Mouse (Mus musculus) limb, embryonic 15.5 days (tissue): ENCODE measurements around the gene Gm44511. TPM values are rescaled to one million over a fixed set of nuclear protein-coding genes. Genes with fewer than 3 reads are reported as not detected.
"Not testable (repeated sequence)": the region's sequence is repeated elsewhere in the genome, so short reads cannot be mapped to it uniquely, and the experiment has no call there.

ENCODE experiments used
- ATAC-seq: fragments of 200-750 bp; cut with Nextera tagmentation; 2 replicates; pipeline ENCODE4 v1.8.0; 2017; ENCODE audit warnings: low read depth, moderate TSS enrichment; ENCODE audit not compliant: insufficient number of reproducible peaks, low FRiP score, low TSS enrichment
- H3K27ac ChIP-seq: fragments of 300-500 bp; sonication (generic); 2 replicates; pipeline ENCODE4 v1.5.1; 2015; ENCODE audit warnings: moderate library complexity, mild to moderate bottlenecking, inconsistent platforms
- H3K27me3 ChIP-seq: fragments of 300-500 bp; sonication (generic); 2 replicates; pipeline ENCODE4 v1.6.1; 2015; ENCODE audit warnings: inconsistent platforms
- H3K36me3 ChIP-seq: fragments of 300-500 bp; sonication (generic); 2 replicates; pipeline ENCODE4 v1.6.1; 2015; ENCODE audit warnings: inconsistent platforms
- H3K4me1 ChIP-seq: fragments of 300-500 bp; sonication (generic); 2 replicates; pipeline ENCODE4 v1.6.1; 2015; ENCODE audit warnings: inconsistent platforms
- H3K4me2 ChIP-seq: fragments of 300-500 bp; sonication (generic); 2 replicates; pipeline ENCODE4 v1.6.1; 2015; ENCODE audit warnings: mild to moderate bottlenecking, inconsistent platforms
- H3K4me3 ChIP-seq: fragments of 300-500 bp; sonication (generic); 2 replicates; pipeline ENCODE4 v1.5.1; 2015; ENCODE audit warnings: mild to moderate bottlenecking, inconsistent platforms
- H3K9ac ChIP-seq: fragments of 300-500 bp; sonication (generic); 2 replicates; pipeline ENCODE4 v1.6.1; 2015; ENCODE audit warnings: inconsistent platforms
- H3K9me3 ChIP-seq: fragments of 300-500 bp; sonication (generic); 2 replicates; pipeline ENCODE4 v1.6.1; 2016; ENCODE audit warnings: inconsistent platforms
- WGBS: fragments of 180-500 bp; shearing (Covaris S2); methylation state at CpG from one replicate; pipeline ENCODE4 v1.1.7; 2015; 5-methylcytosine and 5-hydroxymethylcytosine counted together
- polyA plus RNA-seq: library from polyadenylated mRNA; unstranded; fragments of >200 nt; fragmentation: Nextera tagmentation; extraction: Ambion mirVana; gene quantifications from 2 replicates; pipeline ENCODE4 v1.2.1, GENCODE M21; 2015

The Gm44511 gene
- polyA plus RNA-seq, 1 experiment from 2014 or later: not detected

DNA sequence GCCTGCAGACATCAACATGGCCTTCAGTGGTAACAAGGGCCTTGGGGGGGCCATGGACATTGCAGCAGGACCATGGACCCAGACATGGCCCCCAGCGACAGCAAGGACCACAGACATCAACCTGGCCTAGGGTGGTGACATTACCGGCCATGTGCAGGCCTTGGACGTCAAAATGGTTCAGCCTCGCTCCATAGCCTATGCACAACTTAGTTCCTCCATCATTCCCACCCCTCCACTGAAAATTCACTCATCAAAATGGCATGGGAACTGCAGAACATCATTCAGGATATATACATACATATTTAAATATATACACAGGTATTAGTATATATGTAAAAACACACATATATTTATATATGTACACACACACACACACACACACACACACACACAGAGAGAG, 21.3 kb upstream of the Gm44511 start:
- no peak overlapping the region for H3K9ac ChIP-seq
- no peaks in the 10 kb centered on the region for H3K36me3 ChIP-seq
- no peaks in the 10 kb centered on the region for H3K27me3 ChIP-seq
- no peak overlapping the region for H3K4me3 ChIP-seq
- peaks cover 12% of the 10 kb centered on the region; the same call in 1 of the 2 replicates for H3K4me1 ChIP-seq
- H3K4me2 ChIP-seq: no peak overlapping the region
- ATAC-seq: no peak
- WGBS: 89% methylated on average over 4 of the region's 4 CpGs
- H3K27ac ChIP-seq: no peak overlapping the region
- H3K9me3 ChIP-seq: no peaks in the 10 kb centered on the region

DNA sequence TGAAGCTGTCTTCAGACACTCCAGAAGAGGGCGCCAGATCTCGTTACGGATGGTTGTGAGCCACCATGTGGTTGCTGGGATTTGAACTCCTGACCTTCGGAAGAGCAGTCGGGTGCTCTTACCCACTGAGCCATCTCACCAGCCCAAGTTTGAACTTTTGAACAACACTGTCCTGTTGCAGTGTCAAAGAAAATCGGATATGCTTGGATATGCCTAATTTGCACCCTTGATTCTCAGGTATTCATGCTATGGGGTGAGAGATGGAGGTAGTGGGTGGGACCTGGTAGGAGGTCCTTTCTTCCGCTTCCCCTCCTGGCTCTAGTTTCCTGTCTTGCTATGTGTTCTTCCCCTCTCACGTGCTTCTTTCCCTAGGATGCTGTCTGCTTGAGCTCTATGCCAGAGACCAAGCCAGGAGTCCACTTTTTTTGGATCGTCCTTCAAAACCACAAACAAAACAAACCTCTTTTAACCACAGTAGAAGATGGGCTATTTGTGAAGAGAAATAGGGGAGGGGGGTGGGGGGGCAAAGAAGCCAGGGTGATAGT, 20.0 kb upstream of the Gm44511 start:
- no peak overlapping the region for H3K27ac ChIP-seq
- H3K4me3 ChIP-seq: no peak overlapping the region
- H3K9ac ChIP-seq: no peak overlapping the region
- H3K4me2 ChIP-seq: no peak overlapping the region
- peaks cover 16% of the 10 kb centered on the region; the same call in 1 of the 2 replicates for H3K4me1 ChIP-seq
- H3K27me3 ChIP-seq: no peaks in the 10 kb centered on the region
- 64% methylated on average over 9 of the region's 9 CpGs for WGBS
- H3K36me3 ChIP-seq: no peaks in the 10 kb centered on the region
- no peak for ATAC-seq
- H3K9me3 ChIP-seq: no peaks in the 10 kb centered on the region

DNA sequence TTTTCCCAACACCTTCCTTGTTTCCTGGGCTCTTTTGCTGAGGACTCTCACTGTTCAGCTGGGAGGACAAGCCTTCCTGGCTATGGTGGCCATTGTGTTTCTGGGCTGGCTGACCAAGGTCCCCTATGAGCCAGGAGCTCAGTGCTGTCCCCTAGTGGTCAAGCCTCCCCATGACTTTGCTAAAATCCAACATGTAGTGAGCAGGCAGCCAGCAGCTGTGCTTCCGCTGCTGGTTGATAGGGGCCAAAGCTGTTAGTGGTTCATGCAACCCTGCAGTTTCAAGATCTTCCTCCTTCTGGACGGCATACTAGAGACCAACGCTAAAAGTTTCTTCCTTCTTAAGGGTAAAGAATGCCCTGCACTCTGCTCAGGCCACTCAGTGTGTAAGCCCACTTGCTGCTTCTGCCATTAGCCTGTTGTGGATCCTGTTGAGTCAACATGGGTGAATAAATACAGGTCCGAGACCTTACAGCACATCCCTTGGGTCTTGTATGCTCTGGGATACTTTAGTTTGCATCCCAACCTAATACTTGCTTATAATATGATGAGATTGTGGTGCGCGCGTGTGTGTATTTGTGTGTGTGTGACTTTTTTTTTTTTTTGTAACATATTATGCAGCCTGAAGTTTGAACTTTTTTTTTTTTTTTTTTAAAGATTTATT, 19.3 kb upstream of the Gm44511 start:
- Histone ChIP-seq H3K9ac (no peak overlapping the region), H3K4me3 (no peak overlapping the region), H3K27ac (no peak overlapping the region), H3K4me2 (no peak overlapping the region), H3K27me3 (no peaks in the 10 kb centered on the region), H3K9me3 (no peaks in the 10 kb centered on the region), H3K36me3 (no peaks in the 10 kb centered on the region), H3K4me1 (peaks cover 16% of the 10 kb centered on the region; the same call in 1 of the 2 replicates)
- WGBS: 36% methylated on average over 7 of the region's 7 CpGs
- no peak for ATAC-seq

DNA sequence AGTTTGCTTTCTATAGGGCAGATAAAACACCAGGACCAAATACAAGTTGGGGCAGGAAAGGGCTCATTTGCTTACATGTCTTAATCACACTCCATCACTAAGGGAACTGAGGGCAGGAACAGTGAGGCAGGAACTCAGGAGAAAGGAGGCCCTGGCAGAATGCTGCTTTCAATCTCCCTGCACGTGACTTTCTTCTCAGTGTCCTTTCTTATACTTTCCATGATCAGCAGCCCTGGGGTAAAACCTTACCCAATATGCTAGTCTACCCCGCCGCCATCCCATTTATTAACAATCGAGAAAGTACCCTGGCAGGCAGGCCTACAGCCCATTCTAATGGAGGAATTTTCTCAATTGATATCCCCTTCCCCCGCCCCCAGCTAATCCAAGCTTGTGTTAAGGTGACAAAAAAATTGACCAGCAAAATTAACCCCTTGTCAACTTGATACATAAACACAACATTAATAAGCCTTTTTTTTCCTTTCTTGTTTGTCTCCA, 18.5 kb upstream of the Gm44511 start:
- Histone ChIP-seq H3K36me3 (no peaks in the 10 kb centered on the region), H3K9ac (no peak overlapping the region), H3K4me1 (peaks cover 20% of the 10 kb centered on the region), H3K4me3 (no peak overlapping the region), H3K27ac (no peak overlapping the region), H3K4me2 (no peak overlapping the region; the same call in 1 of the 2 replicates), H3K9me3 (no peaks in the 10 kb centered on the region), H3K27me3 (no peaks in the 10 kb centered on the region)
- no peak for ATAC-seq
- 80% methylated on average over 5 of the region's 5 CpGs for WGBS

DNA sequence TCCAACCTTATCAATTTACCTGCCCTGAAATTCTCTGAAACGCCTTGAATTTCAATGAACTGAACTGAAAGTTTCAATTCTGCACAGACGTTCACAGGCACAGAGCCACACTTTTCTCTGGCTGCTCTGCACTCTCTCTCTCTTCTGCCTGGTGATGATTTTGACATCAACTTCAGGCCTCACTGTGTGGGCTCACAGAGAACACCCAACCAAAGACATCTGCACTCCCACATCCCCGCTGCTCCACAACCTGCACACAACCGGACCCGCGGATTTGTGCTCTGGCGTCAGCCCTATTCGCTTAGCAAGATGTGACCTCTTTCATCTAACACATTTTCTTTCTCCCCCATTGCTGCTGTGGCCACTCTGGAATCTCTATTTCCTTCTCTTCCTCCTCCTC, 18.0 kb upstream of the Gm44511 start:
- Histone ChIP-seq H3K9ac (no peak overlapping the region), H3K4me2 (peak overlapping the region; percentile 72), H3K9me3 (no peaks in the 10 kb centered on the region), H3K36me3 (no peaks in the 10 kb centered on the region), H3K4me3 (peak overlapping the region; percentile 68), H3K4me1 (peaks cover 22% of the 10 kb centered on the region), H3K27me3 (no peaks in the 10 kb centered on the region), H3K27ac (peak overlapping the region; percentile 96)
- no peak for ATAC-seq
- 29% methylated on average over 8 of the region's 8 CpGs for WGBS

DNA sequence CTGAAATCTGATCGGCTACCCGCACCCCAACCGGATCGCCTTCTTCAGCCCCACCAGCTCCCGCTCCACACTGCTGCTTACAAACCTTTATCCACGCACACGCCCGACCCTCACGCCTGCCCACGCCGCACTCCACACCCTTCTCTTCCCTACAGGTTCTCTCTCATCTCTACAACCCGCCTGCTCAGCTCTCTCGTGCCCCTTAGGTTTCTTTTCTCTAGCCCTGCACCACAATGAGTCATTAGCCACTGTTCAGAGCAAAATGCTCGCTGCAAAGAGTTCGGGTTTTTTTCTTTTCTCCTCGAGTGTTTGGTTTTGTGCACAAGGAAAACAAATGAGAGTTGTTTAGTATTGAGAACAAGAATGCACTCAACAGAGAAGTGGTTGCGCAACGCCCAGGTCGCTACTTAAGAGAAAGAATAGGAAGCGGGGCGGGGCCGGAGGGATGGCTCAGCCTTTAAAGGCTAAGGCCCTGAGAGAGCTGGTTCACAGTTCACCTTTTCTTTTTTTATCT, 17.4 kb upstream of the Gm44511 start:
- no peaks in the 10 kb centered on the region for H3K27me3 ChIP-seq
- WGBS: under 1% methylated on average over 22 of the region's 22 CpGs
- no peaks in the 10 kb centered on the region for H3K9me3 ChIP-seq
- peak overlapping the region; percentile 63 for H3K9ac ChIP-seq
- H3K4me3 ChIP-seq: peak overlapping the region; percentile 68
- H3K27ac ChIP-seq: peak overlapping the region; percentile 96
- H3K36me3 ChIP-seq: no peaks in the 10 kb centered on the region
- peak overlapping the region; percentile 72 for H3K4me2 ChIP-seq
- peaks cover 22% of the 10 kb centered on the region for H3K4me1 ChIP-seq
- peak; percentile 5; the same call in 1 of the 2 replicates for ATAC-seq

DNA sequence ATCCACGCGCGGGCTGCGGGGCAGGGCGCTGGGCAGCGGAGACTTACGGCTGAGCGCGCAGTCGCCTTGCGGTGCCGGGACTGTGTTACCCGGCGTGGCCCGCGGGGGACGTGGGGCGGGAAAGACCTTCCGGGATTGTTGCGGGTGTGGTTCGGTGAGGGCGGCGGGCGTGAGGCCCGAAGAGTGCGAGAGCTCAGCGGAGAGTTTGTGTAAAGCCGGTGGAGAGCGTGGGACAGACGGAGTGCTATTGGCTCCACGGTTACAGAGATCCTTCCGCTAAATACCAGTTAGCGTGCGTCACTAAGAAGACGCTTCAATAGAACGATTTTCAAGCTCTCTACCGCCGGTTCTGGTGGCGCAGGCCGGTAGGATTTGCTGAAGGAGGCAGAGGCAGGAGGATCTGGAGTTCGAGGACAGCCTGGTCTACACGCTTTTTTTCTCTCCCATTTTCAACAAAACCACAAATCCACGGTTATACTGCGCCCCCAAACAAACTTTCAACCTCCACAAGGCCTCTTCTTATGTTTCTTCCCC, 16.9 kb upstream of the Gm44511 start:
- H3K9me3 ChIP-seq: no peaks in the 10 kb centered on the region
- WGBS: under 1% methylated on average over 44 of the region's 44 CpGs
- H3K9ac ChIP-seq: peak overlapping the region; percentile 83
- peak overlapping the region; percentile 96 for H3K27ac ChIP-seq
- H3K27me3 ChIP-seq: no peaks in the 10 kb centered on the region
- peak; percentile 81 for ATAC-seq
- H3K4me1 ChIP-seq: peaks cover 22% of the 10 kb centered on the region
- H3K36me3 ChIP-seq: no peaks in the 10 kb centered on the region
- H3K4me2 ChIP-seq: peak overlapping the region; percentile 72
- H3K4me3 ChIP-seq: peak overlapping the region; percentile 68

DNA sequence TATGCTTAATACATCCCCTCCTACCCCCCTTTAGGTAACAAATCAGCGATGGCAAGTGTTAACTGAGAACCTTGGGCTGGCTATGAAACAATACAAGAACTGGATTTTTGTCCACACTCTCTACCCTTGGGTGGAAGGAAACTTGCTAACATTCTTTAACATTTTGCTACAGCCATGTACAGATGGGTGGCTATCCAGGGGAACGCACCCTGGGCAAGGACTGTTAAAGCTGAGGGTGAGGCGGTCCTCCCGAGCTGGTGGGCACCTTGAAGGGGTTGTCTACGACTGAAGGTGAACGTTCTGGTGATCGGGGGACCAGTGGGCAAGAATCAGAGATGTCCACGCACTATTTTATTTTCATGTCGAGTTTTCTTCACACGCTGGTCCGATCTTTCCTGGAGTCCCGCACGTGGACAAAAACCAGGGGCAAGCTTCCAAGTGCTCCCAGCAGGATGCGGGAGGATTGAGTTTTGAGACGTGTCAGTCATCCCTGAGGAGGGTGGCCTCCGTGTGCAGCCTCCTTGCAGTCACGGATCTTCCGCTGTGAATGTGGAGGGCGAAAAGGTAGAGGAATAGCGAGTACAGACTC, 16.3 kb upstream of the Gm44511 start:
- peaks cover 23% of the 10 kb centered on the region for H3K4me1 ChIP-seq
- H3K9ac ChIP-seq: peak overlapping the region; percentile 83
- H3K4me2 ChIP-seq: peak overlapping the region; percentile 59
- ATAC-seq: no peak
- H3K9me3 ChIP-seq: no peaks in the 10 kb centered on the region
- peak overlapping the region; percentile 96 for H3K27ac ChIP-seq
- no peaks in the 10 kb centered on the region for H3K27me3 ChIP-seq
- WGBS: under 1% methylated on average over 20 of the region's 20 CpGs
- H3K36me3 ChIP-seq: no peaks in the 10 kb centered on the region
- peak overlapping the region; percentile 68 for H3K4me3 ChIP-seq

DNA sequence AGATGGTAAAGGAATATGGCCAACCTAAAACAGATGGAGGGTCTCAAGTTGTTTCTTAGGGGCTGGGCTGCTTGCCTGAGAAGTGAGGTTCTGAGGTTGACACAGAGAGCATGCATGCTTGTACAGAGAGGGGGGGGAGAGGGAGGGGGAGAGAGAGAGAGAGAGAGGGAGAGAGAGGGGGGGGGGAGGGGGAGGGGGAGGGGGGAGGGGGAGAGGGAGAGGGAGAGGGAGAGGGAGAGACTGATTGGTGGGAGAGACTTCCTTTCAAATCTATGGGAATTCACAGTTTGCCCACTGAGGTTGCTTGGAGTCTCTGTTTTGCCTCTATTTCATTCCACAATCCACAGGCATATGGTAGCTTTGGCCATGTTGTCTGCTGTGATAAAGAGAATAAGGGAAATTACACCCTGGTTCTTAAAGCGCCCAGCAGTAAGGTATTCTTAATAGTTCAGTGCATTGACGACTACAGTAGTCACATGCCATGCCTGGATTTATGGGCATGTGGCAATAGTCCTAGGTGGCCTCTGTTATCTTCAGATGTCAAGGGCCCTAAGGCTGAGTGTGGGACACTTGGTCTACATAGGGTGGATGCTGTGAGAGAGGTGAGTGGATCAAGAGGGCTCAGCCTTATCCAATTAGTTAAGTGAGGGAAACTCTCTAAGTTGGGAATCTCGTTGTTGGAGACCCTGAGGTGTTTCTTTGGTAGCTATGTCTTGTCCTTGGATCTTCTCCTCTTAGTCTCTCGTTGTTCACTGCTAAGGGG, 15.4 kb upstream of the Gm44511 start:
- ATAC-seq: no peak
- whole genome bisulfite sequencing: 37% methylated on average over 4 of the region's 4 CpGs
- no peaks in the 10 kb centered on the region for H3K27me3 ChIP-seq
- H3K27ac ChIP-seq: peak overlapping the region; percentile 96; the same call in 1 of the 2 replicates
- H3K4me3 ChIP-seq: peak overlapping the region; percentile 68
- H3K4me1 ChIP-seq: peaks cover 29% of the 10 kb centered on the region
- peak overlapping the region; percentile 59 for H3K4me2 ChIP-seq
- H3K9ac ChIP-seq: no peak overlapping the region
- no peaks in the 10 kb centered on the region for H3K36me3 ChIP-seq
- no peaks in the 10 kb centered on the region for H3K9me3 ChIP-seq

DNA sequence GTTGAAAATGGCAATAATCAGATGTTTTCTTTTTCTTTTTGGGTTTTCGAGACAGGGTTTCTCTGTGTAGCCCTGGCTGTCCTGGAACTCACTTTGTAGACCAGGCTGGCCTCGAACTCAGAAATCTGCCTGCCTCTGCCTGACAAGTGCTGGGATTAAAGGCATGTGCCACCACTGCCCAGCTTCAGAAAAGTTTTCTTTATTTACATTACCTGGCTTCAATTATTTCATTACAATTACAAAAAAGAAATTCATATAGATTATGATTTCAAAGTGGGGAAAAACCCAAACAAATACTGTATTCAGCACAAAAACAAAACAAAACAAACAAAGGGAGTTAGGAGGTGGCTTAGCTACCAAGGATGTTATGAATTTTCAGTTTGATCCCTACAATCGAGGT, 14.6 kb upstream of the Gm44511 start:
- 85% methylated on average over 3 of the region's 3 CpGs for WGBS
- H3K36me3 ChIP-seq, H3K27ac ChIP-seq, H3K4me2 ChIP-seq, H3K27me3 ChIP-seq, H3K9ac ChIP-seq, H3K9me3 ChIP-seq, H3K4me3 ChIP-seq, ATAC-seq: not testable (repeated sequence)
- peaks cover 29% of the 10 kb centered on the region for H3K4me1 ChIP-seq

DNA sequence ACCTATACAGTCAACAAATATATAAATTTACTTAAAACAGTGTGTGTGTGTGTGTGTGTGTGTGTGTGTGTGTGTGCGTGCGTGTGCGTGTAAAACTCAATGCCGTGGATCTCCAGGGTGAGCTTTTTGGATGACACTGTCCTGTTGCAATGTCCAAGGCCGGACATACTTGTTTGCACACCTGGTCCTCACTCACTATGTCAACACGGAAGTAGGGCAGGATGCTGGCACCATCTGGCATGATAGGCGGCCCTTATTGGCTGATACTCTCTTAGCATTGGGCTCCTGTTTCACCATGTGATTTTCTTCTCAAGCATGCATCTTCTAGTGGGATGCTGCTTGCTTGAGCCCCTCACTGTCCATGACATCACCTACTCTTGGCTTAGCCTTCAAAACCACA, 13.8 kb upstream of the Gm44511 start:
- H3K9ac ChIP-seq: no peak overlapping the region
- peak overlapping the region; percentile 70 for H3K4me2 ChIP-seq
- peak overlapping the region; percentile 70 for H3K4me3 ChIP-seq
- no peaks in the 10 kb centered on the region for H3K9me3 ChIP-seq
- no peaks in the 10 kb centered on the region for H3K27me3 ChIP-seq
- H3K27ac ChIP-seq: no peak overlapping the region
- WGBS: 69% methylated on average over 7 of the region's 7 CpGs
- H3K36me3 ChIP-seq: no peaks in the 10 kb centered on the region
- ATAC-seq: no peak
- H3K4me1 ChIP-seq: peaks cover 24% of the 10 kb centered on the region
